Mouse (Mus musculus) retina, postnatal 1 day (tissue): ENCODE measurements at regions not wholly inside any gene's neighbourhood (a gene's known extent, or its start where the extent isn't known, plus 50 kb on each side); places are given as distances from the start of the nearest gene placed in this dataset.

Experiments
- DNase-seq: peaks from one replicate; pipeline ENCODE4 v3.0.0-alpha.2; 2012

DNA sequence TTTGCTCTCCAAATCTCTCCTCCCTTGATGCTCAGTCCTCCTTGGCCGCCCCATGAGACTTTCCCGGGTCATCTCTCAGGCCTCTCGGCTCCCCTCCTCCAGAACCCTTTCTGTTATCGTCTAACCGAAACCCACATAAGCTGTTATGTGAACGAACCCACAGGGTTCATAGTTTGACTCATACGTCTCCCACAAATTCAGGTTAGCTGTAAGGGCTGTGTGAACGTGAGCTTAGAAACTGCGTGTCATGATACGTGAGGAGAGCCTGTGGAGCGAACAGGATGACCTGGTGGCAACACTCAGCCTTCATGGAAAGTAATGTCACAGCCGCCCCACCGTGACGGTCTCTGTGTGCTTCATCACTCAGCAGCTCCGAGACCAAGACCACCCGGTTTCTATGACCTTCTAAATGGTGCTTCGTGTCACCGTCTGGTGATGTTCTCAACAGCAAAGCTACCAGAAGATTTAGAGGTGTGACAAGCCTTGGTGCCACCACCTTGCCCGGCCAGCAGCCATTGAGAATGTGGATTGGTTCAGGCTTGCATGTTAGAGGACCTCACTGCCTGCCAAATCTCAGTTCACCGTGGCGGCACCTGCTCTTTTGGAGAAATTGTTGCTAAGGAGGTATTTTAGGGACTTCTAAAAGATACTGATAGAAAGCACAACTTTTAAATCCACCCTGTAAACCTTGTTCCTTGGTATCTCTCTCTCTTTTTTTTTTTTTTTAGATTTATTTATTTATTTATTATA is 107.4 kb downstream of the Ets2 start:
- DNase-seq, result no peak

DNA sequence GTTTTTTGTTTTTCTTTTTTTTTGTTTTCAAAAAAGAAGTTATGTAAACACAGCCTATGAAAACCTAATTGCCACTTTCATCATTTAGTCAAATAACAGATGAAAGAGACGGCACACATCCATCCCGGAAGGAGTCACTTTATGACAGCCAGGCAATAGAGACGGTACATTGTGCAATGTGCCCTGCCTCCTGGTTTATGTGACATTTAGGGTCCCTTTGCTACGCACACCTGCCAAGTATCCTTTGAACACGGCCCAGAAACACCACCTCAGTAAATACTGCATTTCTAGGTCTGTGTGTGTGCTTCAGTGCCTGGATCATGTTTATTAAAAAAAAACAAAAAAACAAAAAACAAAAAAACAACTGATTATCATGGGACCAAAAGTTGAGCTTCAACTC is 104.6 kb downstream of the Ets2 start:
- no peak for DNase-seq

DNA sequence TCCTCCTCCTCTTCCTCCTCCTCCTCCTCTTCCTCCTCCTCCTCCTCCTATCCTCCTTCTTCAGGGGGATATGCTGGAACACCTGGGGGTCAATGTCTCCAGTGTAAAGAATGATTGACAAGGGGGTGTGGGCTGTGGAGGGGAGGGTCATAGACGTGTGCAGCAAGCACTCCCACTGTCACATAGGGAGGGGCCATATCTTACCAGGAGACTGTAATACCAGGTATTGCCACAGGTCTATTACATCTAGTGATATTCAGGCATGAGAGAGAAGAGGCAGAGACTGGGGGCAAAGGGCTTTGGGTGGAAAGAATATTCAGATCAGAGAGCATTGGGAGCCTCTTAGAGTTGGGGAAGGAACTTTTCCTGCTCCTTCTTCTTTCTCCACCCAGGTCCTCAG is 102.3 kb downstream of the Ets2 start:
- no peak for DNase-seq

DNA sequence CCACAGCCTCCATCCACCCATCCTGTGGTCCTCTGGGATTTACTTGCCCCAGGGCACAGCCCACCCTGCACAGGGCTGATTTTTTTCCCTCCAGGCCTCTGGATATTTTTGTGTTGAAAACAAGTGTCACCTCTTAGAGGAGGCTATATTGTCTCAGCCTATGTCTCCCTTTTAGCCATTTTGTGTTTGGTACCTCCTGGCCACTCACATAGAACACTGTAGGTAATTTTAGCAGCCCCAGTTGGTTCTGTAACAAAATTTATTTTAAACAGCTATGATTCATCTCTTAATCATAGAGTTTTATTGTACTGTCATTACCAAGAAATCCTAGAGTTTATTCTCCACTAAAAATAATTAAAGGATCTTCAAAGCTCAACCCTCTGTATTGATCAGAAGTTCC is 100.8 kb downstream of the Ets2 start:
- DNase-seq, result no peak

DNA sequence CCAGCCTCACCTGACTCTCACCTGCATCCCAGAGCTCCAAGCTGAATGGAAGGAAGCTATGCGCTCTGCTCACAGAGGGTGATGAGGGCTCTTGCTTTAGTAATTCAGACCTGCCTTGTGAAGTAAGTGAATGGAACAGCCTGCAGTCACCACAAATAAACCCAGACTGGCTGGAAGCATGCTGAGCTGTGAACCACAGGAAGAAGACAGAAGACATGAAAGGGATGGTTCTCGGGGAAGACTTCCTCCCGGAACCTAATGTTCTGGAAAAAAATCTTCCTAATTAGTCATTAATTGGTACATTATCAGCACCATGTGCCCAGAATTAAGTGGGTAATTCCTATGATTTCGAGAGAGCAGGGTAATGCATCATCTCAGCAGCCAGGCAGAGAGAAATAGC is 100.3 kb downstream of the Ets2 start:
- peak; percentile 50 for DNase-seq

DNA sequence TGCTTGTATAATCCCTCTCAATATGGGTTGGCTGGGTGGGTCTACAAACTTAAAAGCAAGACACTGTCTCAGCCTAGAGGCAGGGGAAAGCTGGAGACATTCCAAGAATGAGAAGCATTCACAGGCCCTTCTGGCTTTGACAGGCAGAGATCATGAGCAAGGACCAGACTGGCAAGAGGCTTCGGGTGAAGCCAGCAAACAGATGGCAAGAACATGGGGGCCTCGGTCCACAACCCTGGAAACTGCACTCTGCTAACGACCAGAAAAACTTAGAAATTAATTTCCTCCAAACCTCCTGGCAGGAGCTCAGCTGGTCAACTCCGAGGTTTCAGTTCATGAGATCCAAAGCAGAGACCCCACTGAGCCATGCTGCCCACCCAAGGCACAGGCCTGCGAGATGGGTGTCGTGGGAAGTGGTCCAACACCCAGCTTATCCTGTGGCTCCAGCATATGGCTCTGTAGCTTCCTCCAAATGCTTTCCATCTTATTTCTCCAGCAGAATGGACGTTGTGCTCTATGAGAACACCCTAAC is 99.1 kb downstream of the Ets2 start:
- DNase-seq, result no peak

DNA sequence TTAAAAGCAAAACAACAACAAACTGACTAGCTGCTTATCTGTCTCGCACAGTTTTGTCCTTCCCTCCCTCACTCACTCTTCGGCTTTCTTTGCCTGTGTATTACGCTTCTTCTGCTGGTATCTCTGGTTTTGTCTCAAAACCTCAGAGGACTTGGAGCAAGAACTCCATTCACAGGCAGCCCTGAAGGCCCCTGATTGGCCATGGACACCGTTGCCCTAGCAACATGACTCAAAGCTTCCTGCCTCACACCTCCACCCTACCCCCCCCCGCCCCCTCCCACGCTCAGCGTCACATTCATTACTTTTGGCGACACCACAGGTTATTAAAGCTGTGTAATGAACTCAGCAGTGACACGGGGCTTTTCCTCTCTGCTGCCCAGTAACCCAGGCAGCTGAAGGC is 96.7 kb downstream of the Ets2 start:
- DNase-seq, result no peak

DNA sequence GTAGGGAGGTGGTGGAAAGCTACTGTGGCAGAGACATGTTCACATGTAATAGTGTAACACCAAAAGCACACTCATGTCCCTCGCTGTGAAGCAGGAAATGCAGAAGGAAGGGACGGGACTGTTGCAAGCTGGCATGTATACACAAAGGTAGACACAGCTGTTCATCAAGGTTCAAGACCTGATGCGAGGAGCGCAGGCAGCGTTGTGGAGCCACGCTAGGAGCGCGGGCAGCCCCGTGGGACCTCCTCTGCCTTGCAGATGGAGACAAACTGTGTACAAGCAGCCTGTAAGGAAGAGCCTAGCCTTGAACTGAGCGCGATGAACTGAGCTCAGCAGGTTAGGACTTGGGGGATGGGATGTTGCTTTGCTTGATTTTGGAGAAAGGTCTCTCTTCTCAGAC is 96.2 kb downstream of the Ets2 start:
- no peak for DNase-seq

DNA sequence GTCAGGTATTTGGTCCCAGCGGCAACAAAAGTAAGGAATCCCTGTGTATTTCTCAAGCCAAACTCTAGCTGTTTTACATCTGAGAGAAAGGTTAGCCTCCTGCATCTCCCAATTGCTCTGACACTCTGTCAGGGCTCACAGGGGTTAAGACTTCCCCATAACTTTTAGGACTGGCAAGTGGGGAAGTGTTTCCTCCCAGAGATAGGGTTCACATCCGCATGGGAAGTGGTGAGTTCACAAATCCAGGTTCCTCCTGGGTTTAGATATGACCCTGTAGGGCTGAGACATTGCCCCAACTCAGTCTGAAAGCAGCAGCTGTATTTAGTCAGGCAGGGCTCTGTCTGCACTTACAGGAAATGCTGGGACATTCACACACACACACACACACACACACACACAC is 95.3 kb downstream of the Ets2 start:
- DNase-seq, result no peak

DNA sequence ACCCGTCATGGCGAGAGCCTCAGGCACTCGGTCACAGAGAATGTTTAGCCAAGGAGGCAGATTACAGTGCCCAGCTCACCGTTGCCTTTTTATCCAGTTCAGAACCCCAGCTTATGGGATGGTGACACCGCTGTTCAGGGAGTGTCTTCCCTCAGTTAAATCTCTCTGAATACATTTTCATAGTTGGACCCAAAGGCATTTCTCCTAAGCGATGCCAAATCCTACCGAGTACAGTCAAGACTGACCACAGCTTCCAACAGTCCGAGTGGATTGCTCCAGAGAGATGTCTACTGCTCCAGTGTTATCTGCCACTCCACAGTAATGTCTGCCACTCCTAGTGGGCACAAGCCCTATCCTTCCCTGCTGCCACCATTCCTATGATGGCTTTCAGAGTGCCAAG is 93.0 kb downstream of the Ets2 start:
- DNase-seq, result no peak

DNA sequence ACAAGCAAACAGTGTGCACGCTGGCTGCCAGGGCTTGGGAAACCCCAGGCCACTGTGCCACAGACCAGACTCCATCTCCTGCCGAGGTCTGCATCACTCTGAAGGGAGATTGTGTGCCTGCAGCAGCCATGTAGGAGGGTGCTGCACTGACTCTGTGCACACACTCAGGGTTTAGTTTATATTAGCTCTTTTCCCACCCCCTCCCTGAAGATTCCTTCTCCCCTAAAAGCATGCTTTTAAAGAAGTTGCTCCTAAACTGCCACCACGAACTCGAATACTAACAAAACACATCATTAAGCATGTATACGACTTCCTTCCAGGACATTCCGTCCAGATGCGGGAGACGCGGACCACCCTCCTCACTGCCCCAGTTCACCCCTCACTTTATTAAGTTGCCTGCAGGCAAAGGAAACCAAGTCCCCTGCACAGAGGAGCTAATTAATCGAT is 92.4 kb downstream of the Ets2 start:
- DNase-seq, result no peak

DNA sequence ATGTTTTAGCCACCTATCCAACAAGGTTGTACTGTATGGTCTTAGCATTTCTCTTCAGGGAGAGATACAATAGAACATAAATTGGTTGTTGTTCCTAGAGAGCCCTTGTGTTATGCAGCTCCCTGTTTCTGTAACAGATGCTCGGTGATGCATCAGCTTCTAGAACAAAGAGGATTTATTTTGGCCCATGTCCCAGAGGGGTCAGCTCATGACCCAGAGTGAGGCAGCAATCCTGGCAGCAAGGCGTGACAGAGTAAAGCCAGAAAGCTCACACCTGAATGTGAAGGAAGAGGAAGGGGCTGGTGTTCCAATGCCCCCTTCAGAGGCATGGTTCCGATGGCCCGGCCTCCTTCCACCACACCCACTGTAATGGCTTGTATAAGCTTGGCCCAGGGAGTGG is 88.8 kb downstream of the Ets2 start:
- no peak for DNase-seq

DNA sequence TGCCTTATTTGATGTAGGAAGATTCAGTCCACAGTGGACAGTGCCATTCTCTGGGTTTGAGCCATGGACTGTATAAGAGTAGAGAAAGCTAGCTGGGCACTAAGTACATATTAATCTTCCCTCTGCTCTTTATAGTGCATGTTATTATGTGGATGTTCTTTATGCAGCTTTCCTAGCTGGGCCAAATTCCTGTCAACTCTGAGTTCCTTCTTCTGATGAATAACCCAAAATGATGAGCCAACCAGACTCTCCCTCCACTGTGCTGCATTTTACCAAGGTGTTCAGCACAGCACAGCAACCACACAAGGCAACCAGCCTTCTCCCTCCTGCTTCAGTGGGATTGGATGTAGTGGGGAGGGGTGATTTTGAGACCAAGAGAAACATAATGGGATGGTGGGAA is 87.7 kb downstream of the Ets2 start:
- DNase-seq, result no peak

DNA sequence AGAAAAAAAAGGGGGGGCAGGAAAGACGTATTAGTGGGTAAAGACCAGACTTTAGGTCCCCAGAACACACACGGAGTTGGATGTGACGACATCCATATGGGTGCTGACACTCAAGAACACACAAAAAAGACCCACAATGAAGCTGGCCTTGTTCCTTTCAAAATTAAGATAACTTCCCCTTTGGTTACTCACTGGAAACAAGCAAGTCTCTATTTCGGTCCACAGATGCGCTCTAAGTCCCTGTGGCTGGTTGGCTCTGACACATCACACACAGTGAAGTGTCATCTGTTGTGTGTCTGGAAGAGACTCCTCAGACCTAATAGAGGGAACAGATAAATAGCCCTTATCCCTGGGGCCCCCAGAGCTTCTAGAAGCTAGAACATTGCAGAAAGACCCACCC is 79.8 kb downstream of the Ets2 start:
- DNase-seq, result no peak

DNA sequence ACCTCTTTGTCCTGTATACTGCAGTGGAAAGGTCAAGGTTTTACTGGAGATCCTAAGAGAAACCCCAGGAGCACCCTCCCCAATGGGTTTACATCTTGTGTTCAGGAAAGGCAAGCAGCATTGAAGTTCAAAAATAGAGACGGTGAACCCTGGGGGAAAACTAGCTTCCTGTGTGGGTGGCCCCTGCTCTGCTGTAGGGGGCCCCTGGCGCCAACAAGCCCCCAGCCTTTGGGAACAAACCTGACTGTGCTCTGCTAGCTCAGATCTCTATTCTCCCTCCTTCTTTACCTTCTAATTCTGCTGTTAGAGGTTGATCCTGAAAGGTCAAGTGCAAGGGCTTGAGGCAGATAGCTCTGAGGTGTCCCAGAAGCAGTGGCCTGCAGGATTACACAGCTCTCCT is 78.6 kb downstream of the Ets2 start:
- DNase-seq, result no peak

DNA sequence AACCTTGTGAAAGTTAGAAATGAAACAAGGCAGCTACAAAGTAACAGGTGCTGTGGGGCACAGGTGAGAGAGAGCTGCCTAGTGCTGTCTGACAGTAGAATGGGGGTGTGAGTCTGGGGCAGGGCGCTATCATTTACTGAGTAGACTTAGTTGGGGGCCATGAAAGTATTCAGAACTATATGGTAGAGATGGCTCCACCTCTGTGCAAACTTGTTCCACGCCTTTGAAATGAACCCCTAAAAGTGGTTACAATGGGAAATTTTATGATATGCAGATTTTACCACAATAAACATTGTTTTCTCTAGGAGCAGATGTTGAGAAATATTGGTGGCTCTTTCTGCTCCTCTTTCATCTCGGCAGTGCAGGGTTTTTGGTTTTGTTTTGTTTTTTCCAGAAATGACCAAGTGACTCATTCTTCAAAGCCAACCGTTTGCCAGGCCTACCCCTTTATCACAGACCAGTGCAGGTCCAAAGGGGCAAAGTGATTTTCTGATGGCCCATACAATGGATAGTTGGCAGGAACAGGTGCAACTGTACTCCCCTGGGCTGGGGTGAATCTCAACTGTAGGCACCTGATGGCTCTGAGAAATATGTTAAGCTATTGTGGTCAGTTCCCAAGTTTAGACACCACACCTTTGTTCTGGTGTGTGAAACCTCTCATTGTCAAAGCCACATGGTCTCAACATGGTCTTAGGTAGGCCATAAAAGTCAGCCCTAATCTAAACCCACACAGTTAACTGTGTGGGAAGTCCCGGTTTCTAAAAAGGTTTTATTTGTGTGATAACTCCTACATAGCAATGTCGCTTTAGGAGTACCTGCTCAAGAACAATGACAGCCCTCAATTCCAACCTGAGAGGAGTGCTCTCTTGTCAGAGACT is 77.2 kb downstream of the Ets2 start:
- no peak for DNase-seq

DNA sequence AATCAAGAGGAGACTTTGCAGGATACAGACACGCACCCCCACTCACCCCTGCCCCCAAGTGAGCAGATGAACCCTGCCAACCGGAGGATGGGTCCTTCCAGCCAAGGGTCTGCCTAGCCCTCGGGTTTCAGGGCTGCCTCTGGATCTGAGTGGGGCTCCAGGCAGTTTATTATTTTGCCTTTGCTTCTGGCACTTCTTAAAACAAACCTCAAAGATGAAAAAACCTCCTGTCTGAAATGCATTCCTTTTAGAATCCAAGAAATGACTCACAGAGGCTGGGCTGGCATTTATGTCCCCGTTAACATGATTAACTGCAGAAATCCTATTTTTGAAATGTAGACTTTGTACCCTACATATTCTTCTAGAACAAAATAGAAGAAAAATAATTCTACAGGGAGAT is 76.3 kb downstream of the Ets2 start:
- no peak for DNase-seq

DNA sequence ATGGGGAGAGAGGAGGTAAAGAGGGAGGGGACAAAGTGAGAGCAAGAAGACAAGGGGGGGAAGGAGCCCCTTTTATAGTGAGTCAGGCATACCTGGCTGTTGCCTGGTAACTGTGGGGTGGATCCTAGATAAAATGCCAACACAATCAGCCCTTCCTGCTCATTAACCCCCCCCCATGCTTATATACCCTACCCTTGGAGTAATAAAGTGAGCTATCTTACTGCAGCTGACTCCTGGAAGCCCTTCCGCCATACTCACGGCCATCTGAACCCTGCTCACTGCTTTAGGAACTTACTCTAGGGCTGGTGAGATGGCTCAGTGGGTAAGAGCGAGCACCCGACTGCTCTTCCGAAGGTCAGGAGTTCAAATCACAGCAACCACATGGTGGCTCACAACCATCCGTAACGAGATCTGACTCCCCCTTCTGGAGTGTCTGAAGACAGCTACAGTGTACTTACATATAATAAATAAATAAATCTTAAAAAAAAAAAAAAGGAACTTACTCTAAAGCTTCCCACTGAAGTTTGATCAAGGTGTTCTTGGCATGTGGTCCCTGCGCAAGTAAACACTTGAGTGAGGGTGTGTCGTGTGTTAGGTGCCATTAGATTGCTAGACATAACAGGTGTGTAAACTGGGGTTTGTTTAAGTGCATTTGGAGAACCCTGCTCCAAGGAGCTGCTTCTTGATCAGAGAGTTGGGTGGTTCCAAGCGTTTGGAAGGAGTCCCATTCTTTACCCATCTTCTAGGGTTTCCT is 74.9 kb downstream of the Ets2 start:
- DNase-seq, result no peak

DNA sequence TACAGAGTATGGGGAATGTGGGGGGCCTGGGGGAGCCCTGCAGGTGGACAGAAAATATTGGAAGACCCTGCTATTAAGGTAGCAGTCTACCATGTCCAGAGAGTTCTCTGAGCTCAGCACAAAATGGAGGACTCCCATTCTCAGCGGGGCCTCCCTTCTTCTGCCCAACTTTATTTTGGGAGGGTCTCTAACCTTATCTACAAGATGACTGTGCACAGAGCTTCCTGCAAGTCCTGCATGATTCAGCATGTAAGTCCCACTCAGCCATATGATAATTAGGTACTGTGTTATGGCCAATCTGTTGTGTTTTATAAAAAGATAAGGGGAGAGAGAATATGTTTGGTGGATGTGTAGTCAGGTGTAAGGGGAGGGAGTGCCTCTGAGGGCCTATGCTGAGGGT is 74.1 kb downstream of the Ets2 start:
- no peak for DNase-seq

DNA sequence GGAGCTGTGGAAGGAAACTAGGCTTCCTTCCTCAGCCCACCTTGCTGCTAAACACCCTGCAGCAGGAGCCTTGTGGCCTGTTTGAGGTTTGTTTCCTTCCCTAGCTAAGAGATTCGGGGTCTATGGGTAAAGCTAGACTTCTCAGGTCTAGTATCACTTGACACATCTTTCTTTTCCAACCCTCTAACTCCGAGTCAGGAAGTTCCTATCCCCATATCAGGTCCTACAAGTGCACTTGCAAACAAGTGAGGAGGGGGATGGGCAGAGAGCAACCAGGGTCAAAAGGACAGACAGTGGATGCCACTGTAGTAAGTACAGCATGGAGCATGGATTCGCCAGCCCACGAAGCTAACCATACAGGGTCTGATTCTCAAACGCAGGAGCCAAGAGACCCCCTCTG is 73.5 kb downstream of the Ets2 start:
- no peak for DNase-seq

DNA sequence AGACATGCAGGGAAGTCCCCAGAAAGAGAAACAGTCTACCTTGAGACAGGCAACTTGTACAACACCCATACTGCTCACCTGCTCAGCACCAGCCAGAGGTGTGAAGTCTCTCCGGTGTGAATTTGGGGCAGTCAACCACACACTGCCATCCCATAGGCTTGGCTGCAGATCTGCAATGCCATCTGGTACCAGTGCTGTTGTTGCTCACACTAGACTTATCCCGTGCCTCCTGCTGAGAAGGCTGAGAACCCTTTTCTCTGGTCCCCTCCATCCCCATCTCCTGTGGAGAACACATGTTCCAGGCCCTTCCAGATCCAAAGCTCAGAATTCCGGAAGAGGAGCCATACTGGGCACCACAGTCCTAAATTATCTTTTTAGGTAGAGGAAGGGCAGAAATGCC is 71.3 kb downstream of the Ets2 start:
- no peak for DNase-seq
